Mouse (Mus musculus) stomach, postnatal 0 days (tissue): ENCODE data around the gene Nol4l. TPM values are rescaled to one million over a fixed set of nuclear protein-coding genes. Genes with fewer than 3 reads are reported as not detected.

Experiments used
- ATAC-seq: fragments of 200-750 bp; cut with Nextera tagmentation; 2 replicates; pipeline ENCODE4 v1.8.0; 2017; ENCODE audit not compliant: low FRiP score, low TSS enrichment
- DNase-seq: peaks from one replicate; pipeline ENCODE4 v3.0.0-alpha.2; 2016; ENCODE audit warnings: low spot score
- H3K27ac ChIP-seq: fragments of 300-500 bp; sonication (generic); replicated peaks from 2 replicates; pipeline ENCODE4 v1.5.1; 2014; ENCODE audit warnings: mild to moderate bottlenecking, control low read depth
- H3K27me3 ChIP-seq: fragments of 300-500 bp; sonication (generic); 2 replicates; pipeline ENCODE4 v1.6.1; 2014; ENCODE audit warnings: low read length; ENCODE audit not compliant: control insufficient read depth, insufficient read depth
- H3K36me3 ChIP-seq: fragments of 300-500 bp; sonication (generic); 2 replicates; pipeline ENCODE4 v1.6.1; 2014; ENCODE audit warnings: low read length, mixed read lengths; ENCODE audit not compliant: control insufficient read depth, insufficient read depth
- H3K4me1 ChIP-seq: fragments of 300-500 bp; sonication (generic); replicated peaks from 2 replicates; pipeline ENCODE4 v1.6.1; 2014; ENCODE audit warnings: antibody characterized with exemption; ENCODE audit not compliant: control insufficient read depth, insufficient read depth
- H3K4me2 ChIP-seq: fragments of 300-500 bp; sonication (generic); replicated peaks from 2 replicates; pipeline ENCODE4 v1.6.1; 2014; ENCODE audit warnings: low read depth, mild to moderate bottlenecking, control low read depth, moderate library complexity
- H3K4me3 ChIP-seq: fragments of 300-500 bp; sonication (generic); 2 replicates; pipeline ENCODE4 v1.5.1; 2014; ENCODE audit warnings: low read depth, low read length, control low read depth
- H3K9ac ChIP-seq: fragments of 300-500 bp; sonication (generic); 2 replicates; pipeline ENCODE4 v1.6.1; 2014; ENCODE audit warnings: mild to moderate bottlenecking, low read length, control low read depth, mixed read lengths
- H3K9me3 ChIP-seq: fragments of 300-500 bp; sonication (generic); 2 replicates; pipeline ENCODE4 v1.6.1; 2016; ENCODE audit warnings: low read length; ENCODE audit not compliant: control insufficient read depth
- CTCF ChIP-seq: IDR thresholded peaks from 2 replicates; pipeline ENCODE4 v1.5.1; 2016; ENCODE audit warnings: antibody characterized with exemption, low read depth, mild to moderate bottlenecking, moderate library complexity
- EP300 ChIP-seq: optimal IDR thresholded peaks from 2 replicates; pipeline ENCODE3; 2016; ENCODE audit warnings: antibody characterized with exemption
- WGBS: fragments of 180-500 bp; shearing (Covaris S2); extraction: QIAGEN DNeasy Blood & Tissue Kit; methylation state at CpG from one replicate; pipeline ENCODE4 v1.1.7; 2014; 5-methylcytosine and 5-hydroxymethylcytosine counted together
- polyA plus RNA-seq: library from polyadenylated mRNA; unstranded; fragments of >200 nt; fragmentation: Nextera tagmentation; extraction: Ambion mirVana; gene quantifications from 2 replicates; pipeline ENCODE4 v1.2.1, GENCODE M21; 2015

Nol4l gene
- polyA plus RNA-seq, 1 experiment from 2014 or later = 4.4 TPM

DNA sequence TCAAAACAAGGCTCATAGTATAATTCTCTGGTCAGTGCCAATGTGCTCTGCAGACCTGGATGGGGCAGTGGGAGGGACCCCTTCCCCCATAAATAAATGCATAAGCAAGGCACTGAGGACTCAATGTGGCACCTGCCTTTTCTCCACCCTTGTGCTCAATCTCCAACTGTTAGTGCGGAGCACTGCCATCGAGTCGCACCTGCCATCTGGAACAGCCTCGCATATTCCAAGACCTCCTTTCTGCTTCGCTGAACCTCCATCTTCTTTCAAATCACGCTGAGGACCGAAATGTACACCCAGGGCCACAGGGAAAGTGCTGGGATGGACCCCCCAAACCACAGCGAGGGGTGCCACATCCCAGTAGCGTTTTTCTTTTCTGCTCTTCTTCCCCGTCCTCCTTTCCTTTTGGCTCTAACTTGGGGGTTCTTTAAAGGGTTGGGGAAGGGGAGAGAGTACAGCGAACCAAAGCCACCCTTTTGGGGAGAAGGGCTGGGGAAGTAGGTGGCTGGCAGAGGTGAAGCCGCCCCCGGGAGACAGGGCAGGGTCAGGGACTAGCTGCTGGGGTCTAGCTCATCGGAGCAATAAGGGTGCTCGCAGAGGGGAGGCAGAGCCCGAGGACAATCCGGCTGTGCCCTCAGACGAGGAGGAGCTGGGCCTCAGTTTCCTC, 38.1 kb downstream of the Nol4l start:
- no peak overlapping the region for H3K27ac ChIP-seq
- WGBS = 24% methylated on average over 18 of the region's 18 CpGs
- no peaks in the 10 kb centered on the region for H3K27me3 ChIP-seq
- no peaks in the 10 kb centered on the region for H3K36me3 ChIP-seq
- no peak overlapping the region; the same call in 1 of the 2 replicates for H3K9ac ChIP-seq
- no peak for DNase-seq
- H3K4me1 ChIP-seq = no peaks in the 10 kb centered on the region; the same call in 1 of the 2 replicates
- no peaks in the 10 kb centered on the region for H3K9me3 ChIP-seq
- peak overlapping the region; percentile 61 for H3K4me3 ChIP-seq
- 0 out of 2 replicates have a peak, but pooled peaks have one; percentile 0 for ATAC-seq
- TF ChIP-seq CTCF (no peak), EP300 (no peak)
- H3K4me2 ChIP-seq = peak overlapping the region; percentile 97

DNA sequence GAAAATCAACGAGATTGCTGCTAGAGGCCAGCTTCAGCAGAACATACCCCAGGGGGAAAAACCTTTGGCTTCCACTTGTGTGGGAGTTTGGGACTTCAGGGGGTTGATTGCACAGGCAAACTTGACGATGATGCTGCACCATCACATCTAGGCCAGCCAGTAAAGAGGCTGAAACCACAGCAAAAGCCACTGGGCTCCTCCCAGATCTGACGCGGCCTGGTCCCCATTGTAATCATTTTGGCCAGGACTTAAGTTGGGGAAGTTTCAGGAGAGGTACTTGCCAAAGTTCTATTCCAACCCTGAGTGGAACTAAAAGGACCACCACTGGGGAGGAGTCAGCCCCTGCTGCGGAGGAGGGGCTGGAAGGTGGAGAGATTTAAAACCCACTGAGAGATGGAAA, 38.8 kb downstream of the Nol4l start:
- Histone ChIP-seq H3K27ac (no peak overlapping the region), H3K4me2 (no peak overlapping the region), H3K36me3 (no peaks in the 10 kb centered on the region), H3K9ac (no peak overlapping the region), H3K4me3 (no peak overlapping the region), H3K27me3 (no peaks in the 10 kb centered on the region), H3K9me3 (no peaks in the 10 kb centered on the region), H3K4me1 (no peaks in the 10 kb centered on the region; the same call in 1 of the 2 replicates)
- ATAC-seq (no peak), DNase-seq (no peak)
- 62% methylated on average over 5 of the region's 5 CpGs for WGBS
- no peak for TF ChIP-seq EP300
- TF ChIP-seq CTCF = no peak

DNA sequence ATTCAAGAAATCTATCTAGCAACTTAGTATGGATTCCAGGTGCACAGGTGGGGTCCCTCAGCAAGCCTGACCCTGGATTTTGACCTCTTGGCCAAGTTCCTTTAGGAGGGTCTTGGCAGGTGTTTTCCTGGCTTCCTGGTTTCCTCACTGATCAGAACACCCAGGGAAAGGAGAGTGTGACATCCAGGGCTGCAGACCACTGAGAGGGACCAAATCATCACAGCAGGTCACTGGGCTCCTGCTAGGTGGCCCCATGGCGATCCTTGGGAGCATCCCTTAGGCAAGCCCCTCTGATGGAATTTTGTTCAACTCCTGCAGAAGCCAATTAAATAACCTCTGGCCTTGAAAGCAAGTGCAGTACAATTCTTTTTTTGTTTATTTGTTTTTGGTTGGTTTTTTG, 39.7 kb downstream of the Nol4l start:
- TF ChIP-seq CTCF = no peak
- TF ChIP-seq EP300 = no peak
- Histone ChIP-seq H3K4me3 (no peak overlapping the region), H3K27me3 (no peaks in the 10 kb centered on the region), H3K4me1 (no peaks in the 10 kb centered on the region; the same call in 1 of the 2 replicates), H3K4me2 (no peak overlapping the region), H3K9me3 (no peaks in the 10 kb centered on the region), H3K27ac (no peak overlapping the region), H3K9ac (no peak overlapping the region), H3K36me3 (no peaks in the 10 kb centered on the region)
- WGBS = 96% methylated on average over 1 of the region's 1 CpGs
- ATAC-seq (no peak), DNase-seq (no peak)

DNA sequence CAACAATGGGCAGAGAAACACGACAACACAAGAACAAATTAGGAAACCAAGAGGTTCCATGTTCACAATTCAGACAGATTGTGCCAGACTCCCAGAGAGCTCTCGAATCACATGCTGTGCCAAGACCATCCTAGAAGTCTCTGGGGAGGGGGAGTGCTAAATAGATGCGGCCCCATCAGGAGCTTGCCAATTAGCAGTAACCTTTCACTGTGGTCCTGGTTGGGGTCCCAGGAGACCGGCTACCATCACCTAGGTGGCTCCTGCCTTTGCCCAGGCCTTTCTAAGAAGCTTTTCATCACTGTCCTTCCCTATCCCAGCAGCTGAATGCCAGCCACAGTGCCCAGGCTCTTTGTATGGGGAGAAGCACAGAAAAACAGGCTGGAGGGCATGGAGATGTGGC, 45.7 kb downstream of the Nol4l start:
- Histone ChIP-seq H3K4me3 (no peak overlapping the region), H3K27ac (no peak overlapping the region), H3K27me3 (no peaks in the 10 kb centered on the region), H3K4me1 (no peaks in the 10 kb centered on the region), H3K36me3 (no peaks in the 10 kb centered on the region), H3K4me2 (no peak overlapping the region), H3K9me3 (no peaks in the 10 kb centered on the region), H3K9ac (no peak overlapping the region)
- ATAC-seq (no peak), DNase-seq (no peak)
- 73% methylated on average over 4 of the region's 4 CpGs for WGBS
- TF ChIP-seq CTCF (no peak), EP300 (no peak)

DNA sequence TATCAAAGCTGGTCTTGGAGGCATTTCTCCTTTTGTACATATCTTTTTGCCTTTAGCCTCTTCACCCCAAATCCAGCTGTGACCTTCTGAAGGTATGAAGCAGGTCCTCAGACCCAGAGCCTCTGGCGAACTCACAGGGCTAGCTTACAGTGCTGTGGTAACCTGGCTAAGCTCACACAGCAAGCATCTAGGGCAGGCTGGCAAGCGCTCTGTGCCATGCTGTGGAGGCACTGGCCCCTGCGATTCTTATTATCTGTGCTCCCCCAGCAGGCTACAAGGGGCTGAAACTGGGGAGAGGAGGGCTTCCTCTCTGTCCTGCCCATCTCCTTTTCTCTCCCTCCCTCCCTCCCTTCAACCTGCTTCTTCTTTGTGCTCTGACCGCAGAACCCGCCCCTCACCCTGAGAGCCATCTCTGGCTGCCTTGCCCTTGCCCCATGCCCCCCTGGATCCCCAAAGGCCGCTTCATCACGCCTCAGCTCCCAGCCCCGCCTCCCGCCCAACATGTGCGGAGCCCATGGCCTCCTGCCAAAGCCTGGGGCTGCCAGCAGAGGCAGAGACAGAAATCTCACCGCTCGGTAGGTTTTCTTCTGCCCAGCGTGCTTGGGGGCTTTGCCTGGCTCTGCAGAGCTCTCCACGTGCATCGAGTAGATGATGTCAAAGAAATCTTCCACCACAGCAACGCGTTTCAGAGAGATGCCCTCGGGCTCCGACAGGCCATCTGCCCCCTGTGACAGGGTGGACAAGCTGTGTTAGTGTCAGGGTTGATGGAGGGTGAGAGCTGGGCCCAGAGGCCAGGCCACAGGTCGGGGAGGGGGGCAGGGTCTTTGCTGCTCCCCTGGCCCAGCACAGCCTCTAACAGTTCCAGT, 46.4 kb downstream of the Nol4l start:
- ATAC-seq (no peak), DNase-seq (peak; percentile 64)
- H3K9ac ChIP-seq = no peak overlapping the region; the same call in 1 of the 2 replicates

DNA sequence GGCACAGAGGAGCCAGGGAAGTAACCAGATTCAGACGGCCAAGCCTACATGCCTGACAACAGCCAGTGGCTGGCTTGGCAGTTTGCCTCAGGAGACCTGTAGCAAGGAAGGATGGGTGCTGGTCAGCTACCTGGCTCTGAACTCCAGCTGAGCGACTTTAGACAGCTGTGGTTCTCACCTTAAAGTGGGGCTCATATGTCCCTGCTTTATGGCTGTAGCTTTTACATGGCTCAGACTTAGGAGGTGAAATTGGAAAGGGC, 48.0 kb downstream of the Nol4l start:
- H3K4me1 ChIP-seq = no peaks in the 10 kb centered on the region
- H3K4me2 ChIP-seq = no peak overlapping the region
- H3K4me3 ChIP-seq = no peak overlapping the region
- no peaks in the 10 kb centered on the region for H3K27me3 ChIP-seq
- DNase-seq = no peak
- no peak overlapping the region for H3K27ac ChIP-seq
- 72% methylated on average over 2 of the region's 2 CpGs for WGBS
- H3K36me3 ChIP-seq = no peaks in the 10 kb centered on the region
- no peak for ATAC-seq
- H3K9ac ChIP-seq = no peak overlapping the region
- TF ChIP-seq CTCF = no peak
- TF ChIP-seq EP300 = no peak
- H3K9me3 ChIP-seq = no peaks in the 10 kb centered on the region

More for the DNA sequence above, 46.4 kb downstream of the Nol4l start:
- Histone ChIP-seq H3K27me3 (no peaks in the 10 kb centered on the region), H3K4me1 (no peaks in the 10 kb centered on the region), H3K27ac (no peak overlapping the region), H3K9me3 (no peaks in the 10 kb centered on the region), H3K36me3 (no peaks in the 10 kb centered on the region), H3K4me2 (peak overlapping the region; percentile 5; the same call in 1 of the 2 replicates), H3K4me3 (no peak overlapping the region)
- WGBS = 17% methylated on average over 20 of the region's 20 CpGs
- no peak for TF ChIP-seq CTCF
- TF ChIP-seq EP300 = no peak
